Mouse (Mus musculus): ENCODE data around the gene Eapp. TPM values are rescaled to one million over a fixed set of nuclear protein-coding genes. Genes with fewer than 3 reads are reported as not detected.

Eapp gene
- total and polyA plus RNA-seq, 3 experiments: 43.1 to 53.9 (median 51.5) TPM

GRCm38 (mm10) chr12:54641374-54641773, 54.3 kb downstream of the Eapp start:
- H3K4me3 ChIP-seq (replicated peaks in 1 of 3; ENCODE audit: low read depth in 2 of 3, low read length in 2 of 3, poor library complexity in 1 of 3): no peak overlapping the region
- no peak for DNase-seq (ENCODE audit: extremely low read depth)
- no peak overlapping the region for H3K4me2 ChIP-seq (ENCODE audit: insufficient read depth, low read depth, poor library complexity, severe bottlenecking)
- H3K79me2 ChIP-seq (replicated peaks; ENCODE audit: control insufficient read depth, extremely low read depth, insufficient read depth, poor library complexity, severe bottlenecking): no peaks in the 10 kb centered on the region
- H3K27me3 ChIP-seq (replicated peaks): no peaks in the 10 kb centered on the region
- TF ChIP-seq ZNF384 (IDR thresholded peaks at IDR 0.05; ENCODE audit: low read depth, low read length) (no peak), ZMIZ1 (IDR thresholded peaks at IDR 0.05; ENCODE audit: low read depth, low read length) (no peak), CHD2 (IDR thresholded peaks at IDR 0.05; ENCODE audit: low read length) (no peak)
- dilution Hi-C loops (cut with MboI; ENCODE audit: extremely low pct_ligation_motif_present, extremely low pct_unique_long_range_greater_than_20kb, low sequenced_read_pairs) (no loop called here), in situ Hi-C loops (cut with MboI; ENCODE audit: low pct_ligation_motif_present, low pct_unique_long_range_greater_than_20kb, low sequenced_read_pairs) (no loop called here)
- no peak overlapping the region for H3K9ac ChIP-seq (ENCODE audit: insufficient read depth, low read depth)
- H3K27ac ChIP-seq (ENCODE audit: insufficient read depth, low read depth): no peak overlapping the region
- H3K9me3 ChIP-seq (replicated peaks; ENCODE audit: low read length): no peaks in the 10 kb centered on the region
- H3K4me1 ChIP-seq (ENCODE audit: control insufficient read depth in 1 of 2, insufficient read depth in 2 of 2): peaks cover 0 to 11% of the 10 kb centered on the region in 2 experiments; a peak in 2 of 4 replicates
- H3K36me3 ChIP-seq (replicated peaks in 1 of 2; ENCODE audit: control insufficient read depth in 1 of 2, insufficient read depth in 1 of 2, low read length in 1 of 2): peaks cover 0 to 4% of the 10 kb centered on the region in 2 experiments

GRCm38 (mm10) chr12:54640259-54640658, 55.4 kb downstream of the Eapp start:
- Histone ChIP-seq H3K27me3 (replicated peaks) (no peaks in the 10 kb centered on the region), H3K9me3 (replicated peaks; ENCODE audit: low read length) (no peaks in the 10 kb centered on the region), H3K4me1 (ENCODE audit: control insufficient read depth in 1 of 2, insufficient read depth in 2 of 2) (peaks cover 0 to 11% of the 10 kb centered on the region in 2 experiments; a peak in 2 of 4 replicates), H3K9ac (ENCODE audit: insufficient read depth, low read depth) (no peak overlapping the region), H3K4me3 (replicated peaks in 1 of 3; ENCODE audit: low read depth in 2 of 3, low read length in 2 of 3, poor library complexity in 1 of 3) (no peak overlapping the region), H3K27ac (ENCODE audit: insufficient read depth, low read depth) (no peak overlapping the region), H3K79me2 (replicated peaks; ENCODE audit: control insufficient read depth, extremely low read depth, insufficient read depth, poor library complexity, severe bottlenecking) (no peaks in the 10 kb centered on the region), H3K4me2 (ENCODE audit: insufficient read depth, low read depth, poor library complexity, severe bottlenecking) (no peak overlapping the region), H3K36me3 (replicated peaks in 1 of 2; ENCODE audit: control insufficient read depth in 1 of 2, insufficient read depth in 1 of 2, low read length in 1 of 2) (no peaks in the 10 kb centered on the region)
- DNase-seq (ENCODE audit: extremely low read depth): no peak
- dilution Hi-C loops (cut with MboI; ENCODE audit: extremely low pct_ligation_motif_present, extremely low pct_unique_long_range_greater_than_20kb, low sequenced_read_pairs) (no loop called here), in situ Hi-C loops (cut with MboI; ENCODE audit: low pct_ligation_motif_present, low pct_unique_long_range_greater_than_20kb, low sequenced_read_pairs) (no loop called here)
- no peak for TF ChIP-seq POLR2AphosphoS2 (IDR thresholded peaks at IDR 0.05; ENCODE audit: low read depth, low read length)
- TF ChIP-seq MAFK (IDR thresholded peaks at IDR 0.05; ENCODE audit: insufficient replicate concordance, low read length): no peak
- no peak for TF ChIP-seq BHLHE40 (IDR thresholded peaks at IDR 0.05; ENCODE audit: low read depth, low read length)
- TF ChIP-seq RCOR1 (conservative IDR thresholded peaks at IDR 0.05; ENCODE audit: low read depth, low read length): no peak

- in situ Hi-C loops (cut with MboI; ENCODE audit: low pct_ligation_motif_present, low pct_unique_long_range_greater_than_20kb, low sequenced_read_pairs): no loop called here
- Histone ChIP-seq H3K36me3 (replicated peaks in 1 of 2; ENCODE audit: control insufficient read depth in 1 of 2, insufficient read depth in 1 of 2, low read length in 1 of 2) (no peaks in the 10 kb centered on the region), H3K27ac (ENCODE audit: insufficient read depth, low read depth) (no peak overlapping the region), H3K27me3 (replicated peaks) (no peaks in the 10 kb centered on the region), H3K4me3 (replicated peaks in 1 of 3; ENCODE audit: low read depth in 2 of 3, low read length in 2 of 3, poor library complexity in 1 of 3) (no peak overlapping the region), H3K79me2 (replicated peaks; ENCODE audit: control insufficient read depth, extremely low read depth, insufficient read depth, poor library complexity, severe bottlenecking) (no peaks in the 10 kb centered on the region), H3K4me1 (ENCODE audit: control insufficient read depth in 1 of 2, insufficient read depth in 2 of 2) (peaks cover 0 to 11% of the 10 kb centered on the region in 2 experiments; a peak in 2 of 4 replicates), H3K9me3 (replicated peaks; ENCODE audit: low read length) (no peaks in the 10 kb centered on the region), H3K4me2 (ENCODE audit: insufficient read depth, low read depth, poor library complexity, severe bottlenecking) (no peak overlapping the region), H3K9ac (ENCODE audit: insufficient read depth, low read depth) (no peak overlapping the region)
- no peak for DNase-seq (ENCODE audit: extremely low read depth)
- dilution Hi-C loops (cut with MboI; ENCODE audit: extremely low pct_ligation_motif_present, extremely low pct_unique_long_range_greater_than_20kb, low sequenced_read_pairs): no loop called here
- no peak for TF ChIP-seq ETS1 (conservative IDR thresholded peaks at IDR 0.05; ENCODE audit: low read depth, low read length)
- no peak for TF ChIP-seq CHD1 (IDR thresholded peaks at IDR 0.05; ENCODE audit: low read depth, low read length)
- no peak for TF ChIP-seq E2F4 (IDR thresholded peaks at IDR 0.05; ENCODE audit: insufficient replicate concordance, low read depth, low read length)
- TF ChIP-seq POLR2A (IDR thresholded peaks at IDR 0.05; ENCODE audit: low read depth, low read length): no peak
- no peak for TF ChIP-seq CHD2 (IDR thresholded peaks at IDR 0.05; ENCODE audit: low read length)
- TF ChIP-seq RAD21 (IDR thresholded peaks at IDR 0.05; ENCODE audit: low read depth, low read length): no peak
- TF ChIP-seq MAZ (IDR thresholded peaks at IDR 0.05; ENCODE audit: low read depth, low read length): no peak
- no peak for TF ChIP-seq KAT2A (IDR thresholded peaks at IDR 0.05; ENCODE audit: insufficient replicate concordance, low read length)
- no peak for TF ChIP-seq NELFE (IDR thresholded peaks at IDR 0.05; ENCODE audit: low read depth, low read length)
- no peak for TF ChIP-seq ZKSCAN1 (IDR thresholded peaks at IDR 0.05; ENCODE audit: borderline replicate concordance, low read depth, low read length)
- TF ChIP-seq MEF2A (IDR thresholded peaks at IDR 0.05; ENCODE audit: borderline replicate concordance, low read depth, low read length): no peak
- TF ChIP-seq ZC3H11A (IDR thresholded peaks at IDR 0.05; ENCODE audit: low read depth, low read length): no peak
- no peak for TF ChIP-seq ZMIZ1 (IDR thresholded peaks at IDR 0.05; ENCODE audit: low read depth, low read length)
Measured at GRCm38 (mm10) chr12:54637033-54637432, 58.7 kb downstream of the Eapp start.
